Mouse (Mus musculus) forebrain, postnatal 0 days (tissue): Measurements from ENCODE around the gene Snai1. TPM values are rescaled to one million over a fixed set of nuclear protein-coding genes. Genes with fewer than 3 reads are reported as not detected.

Experiments used
- ATAC-seq: fragments of 200-750 bp; cut with Nextera tagmentation; 2 replicates; pipeline ENCODE4 v1.8.0; 2017; ENCODE audit warnings: mild to moderate bottlenecking, moderate library complexity
- DNase-seq: peaks from one replicate; pipeline ENCODE4 v3.0.0-alpha.2; 2015
- H3K27ac ChIP-seq: fragments of 300-500 bp; sonication (generic); 2 replicates; pipeline ENCODE4 v1.5.1; 2014; ENCODE audit warnings: low read depth, mild to moderate bottlenecking, antibody characterized with exemption, low read length, moderate library complexity, mixed read lengths
- H3K27me3 ChIP-seq: fragments of 300-500 bp; sonication (generic); 2 replicates; pipeline ENCODE4 v1.6.1; 2014; ENCODE audit warnings: mild to moderate bottlenecking, low read length, mixed read lengths; ENCODE audit not compliant: insufficient read depth
- H3K36me3 ChIP-seq: fragments of 300-500 bp; sonication (generic); 2 replicates; pipeline ENCODE4 v1.6.1; 2014; ENCODE audit warnings: mild to moderate bottlenecking, moderate library complexity; ENCODE audit not compliant: insufficient read depth
- H3K4me1 ChIP-seq: fragments of 300-500 bp; sonication (generic); 2 replicates; pipeline ENCODE4 v1.6.1; 2014; ENCODE audit warnings: antibody characterized with exemption; ENCODE audit not compliant: insufficient read depth
- H3K4me2 ChIP-seq: fragments of 300-500 bp; sonication (generic); 2 replicates; pipeline ENCODE4 v1.6.1; 2014; ENCODE audit warnings: low read depth, mild to moderate bottlenecking, moderate library complexity
- H3K4me3 ChIP-seq: fragments of 300-500 bp; sonication (generic); 2 replicates; pipeline ENCODE4 v1.5.1; 2014; ENCODE audit warnings: low read depth, low read length, mixed read lengths
- H3K9ac ChIP-seq: fragments of 300-500 bp; sonication (generic); 2 replicates; pipeline ENCODE4 v1.6.1; 2014; ENCODE audit warnings: mild to moderate bottlenecking
- H3K9me3 ChIP-seq: fragments of 300-500 bp; sonication (generic); 2 replicates; pipeline ENCODE4 v1.6.1; 2016; ENCODE audit warnings: low read length
- CTCF ChIP-seq: sonication (generic); IDR thresholded peaks from 2 replicates; pipeline ENCODE4 v1.5.1; 2016; ENCODE audit warnings: antibody characterized with exemption, control low read depth, low read depth
- WGBS: fragments of 180-500 bp; shearing (Covaris S2); extraction: QIAGEN DNeasy Blood & Tissue Kit; methylation state at CpG from one replicate; pipeline ENCODE4 v1.1.7; 2014; 5-methylcytosine and 5-hydroxymethylcytosine counted together
- polyA plus RNA-seq: library from polyadenylated mRNA; unstranded; fragments of >200 nt; fragmentation: Nextera tagmentation; extraction: Ambion mirVana; gene quantifications from 2 replicates; pipeline ENCODE4 v1.2.1, GENCODE M21; 2015
- total RNA-seq: library from RNA; depleted of rRNA; stranded (reverse); fragments of >200 nt; gene quantifications from 2 replicates; pipeline ENCODE4 v1.2.3, GENCODE M21; 2014

Gene Snai1
- total and polyA plus RNA-seq, 2 experiments from 2014 or later: 1.4 to 4.4 TPM

GRCm38 (mm10) chr2:167497272-167497671 lies 40.7 kb upstream of the Snai1 start:
- no peak overlapping the region for H3K4me3 ChIP-seq
- TF ChIP-seq CTCF: peak; percentile 57
- no peaks in the 10 kb centered on the region for H3K9me3 ChIP-seq
- H3K4me1 ChIP-seq: no peaks in the 10 kb centered on the region
- no peak overlapping the region for H3K4me2 ChIP-seq
- H3K27ac ChIP-seq: no peak overlapping the region
- no peak overlapping the region for H3K9ac ChIP-seq
- no peaks in the 10 kb centered on the region for H3K27me3 ChIP-seq
- no peaks in the 10 kb centered on the region for H3K36me3 ChIP-seq
- DNase-seq: no peak
- WGBS: 77% methylated on average over 5 of the region's 5 CpGs
- ATAC-seq: no peak

DNA sequence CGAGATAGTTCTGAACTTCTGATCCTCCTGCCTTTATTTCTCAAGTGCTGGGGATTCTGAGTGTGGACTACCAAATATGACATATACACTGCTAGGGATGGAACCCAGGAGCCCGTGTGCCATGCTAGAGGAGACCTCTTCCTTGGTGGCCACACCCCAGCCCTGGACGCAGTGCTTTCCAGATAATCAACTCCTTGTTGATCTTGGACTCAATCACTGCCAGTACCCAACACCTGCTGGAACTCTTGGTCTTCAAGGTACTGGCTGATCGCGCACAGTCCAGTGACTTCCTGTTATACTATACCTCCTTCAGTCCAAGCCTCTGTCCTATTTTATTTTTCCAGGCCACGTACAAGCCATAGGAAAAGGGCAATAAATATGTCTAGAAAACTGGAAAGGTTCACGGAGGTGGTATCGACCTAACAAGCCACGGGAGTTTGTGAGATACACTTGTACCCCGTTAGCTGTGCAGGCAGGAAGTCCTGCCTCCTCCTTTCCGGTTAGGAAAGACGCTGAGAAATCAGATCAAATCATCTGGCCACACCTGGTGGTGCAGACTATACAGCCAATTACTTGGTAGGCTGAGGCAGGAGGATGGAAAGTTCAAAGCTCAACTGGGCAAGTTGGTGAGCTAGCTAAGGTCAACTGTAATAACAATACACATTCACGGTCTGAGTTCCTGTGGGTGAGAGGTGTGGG lies 35.3 kb upstream of the Snai1 start:
- H3K27ac ChIP-seq: peak overlapping the region; percentile 89
- H3K9me3 ChIP-seq: no peaks in the 10 kb centered on the region
- 55% methylated on average over 13 of the region's 13 CpGs for WGBS
- no peak for TF ChIP-seq CTCF
- peak overlapping the region; percentile 95 for H3K4me3 ChIP-seq
- peaks cover 24% of the 10 kb centered on the region; the same call in 1 of the 2 replicates for H3K4me1 ChIP-seq
- H3K9ac ChIP-seq: peak overlapping the region; percentile 91; the same call in 1 of the 2 replicates
- no peaks in the 10 kb centered on the region for H3K27me3 ChIP-seq
- DNase-seq (no peak), ATAC-seq (peak; percentile 44)
- H3K4me2 ChIP-seq: peak overlapping the region; percentile 92
- 0 out of 2 replicates have a peak, but pooled peaks cover 10% of the 10 kb centered on the region for H3K36me3 ChIP-seq

- TF ChIP-seq CTCF: peak; percentile 41; the same call in 1 of the 2 replicates
- peaks cover 16% of the 10 kb centered on the region; the same call in 1 of the 2 replicates for H3K36me3 ChIP-seq
- peak; percentile 97 for ATAC-seq
- H3K4me2 ChIP-seq: peak overlapping the region; percentile 92
- H3K4me1 ChIP-seq: peaks cover 24% of the 10 kb centered on the region; the same call in 1 of the 2 replicates
- H3K27me3 ChIP-seq: no peaks in the 10 kb centered on the region
- no peaks in the 10 kb centered on the region for H3K9me3 ChIP-seq
- peak overlapping the region; percentile 91 for H3K9ac ChIP-seq
- peak overlapping the region; percentile 95 for H3K4me3 ChIP-seq
- peak; percentile 92 for DNase-seq
- under 1% methylated on average over 70 of the region's 85 CpGs for WGBS
- H3K27ac ChIP-seq: peak overlapping the region; percentile 89
Observed at GRCm38 (mm10) chr2:167503253-167503895, 34.6 kb upstream of the Snai1 start.

GRCm38 (mm10) chr2:167503896-167504349 lies 34.1 kb upstream of the Snai1 start:
- Histone ChIP-seq H3K4me3 (peak overlapping the region; percentile 95), H3K9me3 (no peaks in the 10 kb centered on the region), H3K4me1 (peaks cover 24% of the 10 kb centered on the region; the same call in 1 of the 2 replicates), H3K27ac (peak overlapping the region; percentile 89), H3K36me3 (peaks cover 22% of the 10 kb centered on the region), H3K27me3 (no peaks in the 10 kb centered on the region), H3K4me2 (peak overlapping the region; percentile 92), H3K9ac (peak overlapping the region; percentile 91)
- DNase-seq: peak; percentile 44
- ATAC-seq: peak; percentile 28
- WGBS: under 1% methylated on average over 32 of the region's 32 CpGs
- TF ChIP-seq CTCF: no peak

DNA sequence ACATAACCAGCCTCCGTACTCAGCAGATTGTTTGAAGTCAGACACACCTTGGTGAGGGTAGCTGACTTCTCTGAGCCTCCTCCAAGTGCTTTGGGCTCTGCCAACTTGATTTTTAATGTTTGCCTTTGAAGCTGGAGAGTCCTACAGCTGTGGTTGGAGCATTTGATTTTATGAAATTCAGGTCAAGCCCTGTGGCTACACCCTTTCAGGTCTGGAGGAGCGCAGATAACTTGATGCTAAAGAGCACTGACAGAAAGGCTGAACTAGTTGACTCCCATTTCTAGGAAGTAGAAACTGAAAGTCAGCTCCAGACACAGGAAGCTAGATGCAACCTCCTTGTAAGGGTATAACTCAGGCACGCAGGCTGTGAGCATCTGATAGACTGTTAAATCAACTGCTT lies 32.9 kb upstream of the Snai1 start:
- WGBS: 82% methylated on average over 3 of the region's 3 CpGs
- Histone ChIP-seq H3K9ac (0 out of 2 replicates have a peak overlapping the region, but pooled peaks have one; percentile 22), H3K4me2 (peak overlapping the region; percentile 92), H3K9me3 (no peaks in the 10 kb centered on the region), H3K27me3 (no peaks in the 10 kb centered on the region), H3K4me3 (0 out of 2 replicates have a peak overlapping the region, but pooled peaks have one; percentile 95), H3K4me1 (peaks cover 24% of the 10 kb centered on the region; the same call in 1 of the 2 replicates), H3K27ac (no peak overlapping the region), H3K36me3 (peaks cover 28% of the 10 kb centered on the region)
- DNase-seq (no peak), ATAC-seq (no peak)
- TF ChIP-seq CTCF: no peak

DNA sequence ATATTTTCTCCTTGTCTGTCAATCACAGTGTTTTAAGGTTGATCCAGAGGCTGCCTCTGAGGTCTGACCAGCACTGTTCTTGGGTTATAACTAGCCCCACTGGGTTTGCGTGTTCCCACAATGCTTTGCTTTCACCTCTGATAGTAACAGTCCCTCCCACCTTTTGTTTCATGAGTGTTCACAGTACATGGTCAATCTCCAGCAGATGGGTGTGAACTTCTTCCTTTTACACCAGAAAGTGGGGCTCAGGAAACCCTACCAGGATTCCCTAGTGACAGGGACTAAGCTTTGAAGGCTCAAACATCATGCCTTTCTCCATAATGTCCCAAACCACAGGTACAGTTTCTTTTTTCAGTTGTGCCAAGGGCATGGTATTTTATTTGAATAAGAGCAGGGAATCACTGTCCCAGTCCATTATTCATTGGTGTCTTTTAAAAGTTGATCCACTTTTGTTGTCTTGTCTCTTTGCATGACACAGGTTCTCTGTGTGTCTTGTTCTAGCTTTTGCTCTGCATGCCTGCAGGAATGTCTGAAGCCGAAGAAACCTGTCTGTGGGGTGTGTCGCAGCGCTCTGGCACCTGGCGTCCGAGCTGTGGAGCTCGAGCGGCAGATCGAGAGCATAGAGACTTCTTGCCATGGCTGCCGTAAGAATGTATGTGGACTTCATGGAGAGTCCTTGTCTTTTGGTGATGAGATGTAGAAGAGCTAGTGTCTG lies 31.3 kb upstream of the Snai1 start:
- H3K36me3 ChIP-seq: peaks cover 41% of the 10 kb centered on the region
- no peak overlapping the region for H3K27ac ChIP-seq
- TF ChIP-seq CTCF: no peak
- WGBS: 95% methylated on average over 10 of the region's 10 CpGs
- DNase-seq (no peak), ATAC-seq (no peak)
- no peak overlapping the region for H3K9ac ChIP-seq
- H3K27me3 ChIP-seq: no peaks in the 10 kb centered on the region
- H3K4me3 ChIP-seq: no peak overlapping the region
- H3K4me1 ChIP-seq: peaks cover 24% of the 10 kb centered on the region; the same call in 1 of the 2 replicates
- H3K9me3 ChIP-seq: no peaks in the 10 kb centered on the region
- no peak overlapping the region for H3K4me2 ChIP-seq
